Mouse (Mus musculus) gastrocnemius, postnatal 4 days (tissue): ENCODE data around the gene Nfyc. TPM values are rescaled to one million over a fixed set of nuclear protein-coding genes. Genes with fewer than 3 reads are reported as not detected.

Source experiments
- DNase-seq, 2 experiments: peaks; one replicate each; pipeline ENCODE4 v3.0.0; 2021 to 2022; ENCODE audit warnings: low spot score in 2 of 2, mixed read lengths in 2 of 2
- total RNA-seq, 2 experiments: library from RNA; stranded (reverse); gene quantifications; 2 replicates each; pipeline ENCODE4 v1.2.3; 2021

The Nfyc gene
- total RNA-seq, 2 experiments from 2014 or later: 51.1 to 55.6 TPM

GRCm38 (mm10) chr4:120825577-120826326 lies 5.6 kb downstream of the Nfyc start:
- peak; percentile 97 to 99 for DNase-seq

DNA sequence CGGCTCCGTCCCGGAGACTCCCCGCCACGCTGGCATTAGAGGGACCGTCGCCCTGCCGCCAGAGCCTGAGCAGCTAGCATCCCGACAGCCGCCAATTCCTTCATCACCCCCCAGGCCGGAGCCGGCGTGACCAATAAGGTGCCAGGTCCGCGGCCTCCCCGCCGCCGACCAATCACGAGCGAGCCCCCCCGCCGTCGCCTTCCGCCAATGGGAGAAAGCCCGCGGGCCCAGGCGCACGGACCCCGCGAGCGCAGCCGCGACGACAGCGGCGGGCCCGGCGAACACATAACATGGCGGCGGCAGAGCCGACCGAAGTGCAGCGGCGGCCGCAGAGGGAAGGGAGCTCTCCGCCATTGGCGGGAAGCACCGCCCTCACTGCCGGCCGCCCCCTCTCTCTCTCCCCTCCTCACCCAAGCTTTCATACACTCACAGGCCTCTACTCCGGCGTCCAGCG lies 6.2 kb downstream of the Nfyc start:
- peak; percentile 97 to 98 for DNase-seq

DNA sequence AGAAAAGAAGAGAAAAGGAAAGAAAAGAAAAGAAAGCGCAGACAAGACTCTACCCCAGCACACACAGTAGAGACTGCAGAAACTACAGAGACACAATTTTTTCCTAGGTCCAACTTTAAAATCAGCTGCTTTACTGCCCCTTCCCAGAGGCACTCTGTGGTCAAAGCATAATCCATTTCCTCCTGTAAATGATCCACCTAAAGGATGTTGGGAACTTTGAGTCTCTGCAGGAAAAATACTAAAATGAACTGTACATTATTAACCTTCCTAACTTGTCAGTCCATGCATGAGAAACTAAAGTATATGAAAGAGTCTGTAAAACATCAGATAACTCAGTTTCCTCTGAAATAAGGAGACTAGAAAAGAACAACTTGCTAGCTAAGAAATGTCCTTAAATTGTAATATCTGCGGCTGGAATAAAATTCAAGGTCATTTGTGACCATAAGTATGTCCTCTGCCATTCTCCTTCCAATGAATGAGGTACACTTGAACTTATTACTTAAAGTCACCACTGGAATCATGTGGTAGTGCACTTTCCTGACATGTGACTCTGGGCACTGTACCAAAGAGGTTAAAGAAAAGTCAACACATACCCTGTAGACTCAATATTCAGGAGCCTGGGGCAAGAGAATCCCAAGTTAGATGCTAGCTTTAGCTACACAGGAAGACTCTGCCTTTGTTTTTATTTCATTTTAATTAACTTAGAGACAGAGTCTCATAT lies 9.0 kb downstream of the Nfyc start:
- DNase-seq: no peak

DNA sequence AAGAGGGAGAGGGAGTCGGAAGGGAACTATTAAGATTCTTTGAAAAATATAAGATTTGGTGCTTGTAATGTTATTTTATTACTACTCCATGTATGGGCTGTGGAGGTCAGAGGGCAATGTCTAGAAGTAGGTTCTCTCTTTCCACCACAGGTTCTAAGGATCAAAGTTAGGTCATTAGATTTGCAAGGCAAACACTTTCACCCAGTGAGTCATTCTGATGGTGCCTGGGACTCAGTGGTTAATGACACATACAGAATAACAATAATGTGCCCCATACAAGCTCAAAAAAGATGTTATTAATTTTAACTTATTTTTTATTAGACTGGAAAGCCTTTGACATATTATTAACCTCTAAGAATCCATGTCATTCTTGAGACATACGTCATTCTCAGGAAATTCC lies 11.5 kb downstream of the Nfyc start:
- DNase-seq: no peak

DNA sequence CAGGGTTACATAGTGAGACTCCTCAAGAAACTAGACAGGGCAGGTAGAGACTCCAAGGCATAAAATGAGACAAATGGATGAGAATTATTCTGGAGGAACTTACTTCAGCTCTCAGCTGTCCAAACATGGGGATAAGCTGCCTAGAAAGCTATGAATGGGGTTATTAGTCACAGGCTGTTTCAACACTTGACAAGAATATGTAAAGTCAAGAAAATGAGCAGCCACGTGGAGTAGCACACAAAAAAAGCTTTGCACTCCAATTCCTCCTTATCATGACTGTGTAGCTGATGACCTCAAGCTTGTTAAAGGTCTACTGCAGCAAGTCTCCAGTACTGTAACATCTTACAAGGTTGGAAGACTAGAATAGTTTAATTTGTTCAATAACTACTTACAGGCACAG lies 12.1 kb downstream of the Nfyc start:
- no peak for DNase-seq

DNA sequence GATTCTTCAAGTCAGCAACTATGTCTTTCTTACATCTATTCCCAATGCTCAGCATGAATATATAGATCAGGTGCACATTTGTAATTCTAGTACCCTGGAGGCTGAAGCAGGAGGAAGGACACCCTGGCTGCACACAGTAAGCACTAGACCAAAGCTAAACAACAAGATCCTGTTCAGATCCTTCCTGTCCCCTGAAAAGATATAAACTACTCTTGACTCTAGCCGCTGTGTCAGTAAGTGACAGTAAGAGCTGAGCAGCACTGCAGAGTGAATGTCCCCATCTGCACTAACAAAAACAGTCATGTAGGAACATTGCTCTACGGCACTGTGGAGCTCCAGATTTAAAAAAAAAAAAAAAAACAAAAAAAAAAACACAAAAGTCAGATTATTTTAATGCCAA lies 13.4 kb downstream of the Nfyc start:
- DNase-seq: no peak

- no peak for DNase-seq
These were observed 14.2 kb downstream of the Nfyc start for GRCm38 (mm10) chr4:120817002-120817774.

- peak; percentile 18 to 69 for DNase-seq
These were observed 15.6 kb downstream of the Nfyc start for GRCm38 (mm10) chr4:120815622-120816334.

GRCm38 (mm10) chr4:120815163-120815562 lies 16.2 kb downstream of the Nfyc start:
- no peak for DNase-seq

GRCm38 (mm10) chr4:120814171-120814570 lies 17.2 kb downstream of the Nfyc start:
- no peak for DNase-seq

- DNase-seq: no peak
These were observed 17.6 kb downstream of the Nfyc start for GRCm38 (mm10) chr4:120813762-120814161.

DNA sequence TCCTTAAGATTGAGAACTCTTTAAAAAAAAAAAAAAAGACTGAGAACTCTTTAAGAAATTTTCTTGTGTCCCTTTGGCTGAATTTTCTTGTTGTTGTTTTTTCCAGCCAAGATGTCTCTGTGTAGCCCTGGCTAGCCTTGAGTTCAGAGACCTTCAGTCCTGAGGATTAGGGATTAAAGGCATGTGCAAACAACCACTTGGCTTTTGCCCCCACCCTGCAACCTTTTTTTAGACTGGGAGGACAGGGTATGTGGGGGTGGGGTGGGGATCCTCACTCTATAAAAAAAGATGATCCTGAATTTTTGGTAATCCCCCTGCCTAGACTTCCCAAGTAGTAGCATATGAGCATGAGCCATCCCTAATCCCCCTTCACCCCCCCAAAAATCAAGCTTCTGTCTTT lies 25.6 kb downstream of the Nfyc start:
- no peak for DNase-seq

GRCm38 (mm10) chr4:120801446-120801845 lies 29.9 kb downstream of the Nfyc start:
- peak in 1 of 2 experiments; percentile 10 for DNase-seq

DNA sequence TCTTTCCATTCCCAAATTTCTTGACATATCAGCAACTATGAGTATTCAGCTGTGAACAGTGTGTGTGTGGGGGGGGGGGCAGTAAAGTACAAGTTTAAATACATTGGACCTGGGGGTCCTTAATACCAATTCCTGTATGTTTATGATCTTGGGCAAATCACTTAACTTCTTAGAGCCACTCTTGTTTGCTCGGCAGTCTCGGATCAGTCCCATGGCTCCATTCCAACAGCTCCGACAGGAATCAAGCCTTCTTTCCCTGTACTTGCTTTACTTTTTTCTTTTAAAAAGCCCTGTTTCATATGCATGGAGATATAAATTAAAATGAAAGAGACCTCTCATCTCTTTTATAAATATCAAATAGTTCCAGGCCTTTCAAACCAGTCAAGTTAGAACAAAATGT lies 30.7 kb downstream of the Nfyc start:
- peak in 1 of 2 experiments; percentile 14 for DNase-seq

DNA sequence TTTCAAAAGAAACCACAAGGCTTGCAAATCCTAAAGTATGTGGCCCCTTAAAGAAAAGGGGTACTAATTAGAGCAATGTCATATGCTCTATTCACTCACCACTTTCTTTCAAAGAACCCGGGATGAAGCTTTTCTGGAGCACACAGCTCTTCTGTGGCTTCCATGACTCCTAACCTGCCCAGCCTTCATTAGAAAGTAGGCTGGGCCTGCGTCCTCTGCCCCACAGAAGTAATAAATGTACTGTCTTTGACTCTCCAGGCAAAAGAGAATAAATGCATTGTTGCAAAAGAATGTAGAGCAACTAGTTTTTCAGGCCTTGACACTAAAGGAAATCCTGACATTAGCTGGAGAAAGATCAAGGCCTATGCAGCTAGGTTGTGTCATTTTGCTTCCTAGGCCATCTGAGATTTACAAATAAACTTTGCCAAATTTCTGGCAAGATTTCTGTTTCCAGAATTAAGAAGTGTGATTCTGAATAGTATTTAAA lies 31.6 kb downstream of the Nfyc start:
- DNase-seq: no peak

GRCm38 (mm10) chr4:120797985-120798725 lies 33.2 kb downstream of the Nfyc start:
- DNase-seq: no peak

DNA sequence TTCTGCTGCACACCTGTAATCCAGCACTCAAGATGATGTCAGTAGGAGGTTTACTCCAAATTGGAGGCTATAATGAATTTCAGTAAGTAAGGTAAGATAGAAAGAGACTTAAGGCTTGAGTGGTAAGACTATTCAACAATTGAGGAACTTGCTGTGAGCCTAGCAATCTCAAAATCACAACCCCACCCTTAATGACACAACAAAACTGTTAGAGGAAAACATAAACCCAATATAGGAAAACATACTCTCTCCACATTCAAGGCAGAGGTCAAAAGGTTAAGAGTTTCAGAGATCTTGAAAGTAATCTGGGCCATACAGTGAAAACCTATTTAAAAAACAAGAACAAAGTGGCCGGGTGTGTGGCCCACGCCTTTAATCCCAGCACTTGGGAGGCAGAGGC lies 34.7 kb downstream of the Nfyc start:
- DNase-seq: no peak

- no peak for DNase-seq
These were observed 35.7 kb downstream of the Nfyc start for GRCm38 (mm10) chr4:120795646-120796045.

GRCm38 (mm10) chr4:120792918-120793317 lies 38.5 kb downstream of the Nfyc start:
- DNase-seq: no peak

- DNase-seq: no peak
These were observed 41.3 kb downstream of the Nfyc start for GRCm38 (mm10) chr4:120790027-120790426.
